Mouse (Mus musculus) kidney, adult 8-10 months (tissue): ENCODE data around the gene Gpr162.

Experiments
- DNase-seq, 2 experiments: peaks; one replicate each; pipeline ENCODE4 v3.0.0; 2022

Gpr162 gene

GRCm38 (mm10) chr6:124879390-124879789 is 15.6 kb upstream of the Gpr162 start:
- DNase-seq: no peak

- no peak for DNase-seq
Observed at GRCm38 (mm10) chr6:124874348-124874747, 10.6 kb upstream of the Gpr162 start.

- DNase-seq: no peak
Observed at GRCm38 (mm10) chr6:124866560-124866959, 2.8 kb upstream of the Gpr162 start.

- DNase-seq: peak in 1 of 2 experiments; percentile 25
Observed at GRCm38 (mm10) chr6:124865766-124866362, 2.1 kb upstream of the Gpr162 start.

- DNase-seq: no peak
Observed at GRCm38 (mm10) chr6:124863125-124863657, 592 bp downstream of the Gpr162 start.

- DNase-seq: no peak
Observed at GRCm38 (mm10) chr6:124862406-124863124, 1.2 kb downstream of the Gpr162 start.

- DNase-seq: no peak
Observed at GRCm38 (mm10) chr6:124861802-124862201, 2.0 kb downstream of the Gpr162 start.

- no peak for DNase-seq
Observed at GRCm38 (mm10) chr6:124861266-124861665, 2.5 kb downstream of the Gpr162 start.

GRCm38 (mm10) chr6:124860511-124860910 is 3.3 kb downstream of the Gpr162 start:
- no peak for DNase-seq

- peak; percentile 80 to 90 for DNase-seq
Observed at GRCm38 (mm10) chr6:124859725-124860124, 4.1 kb downstream of the Gpr162 start.

- DNase-seq: no peak
Observed at GRCm38 (mm10) chr6:124858561-124859318, 5.0 kb downstream of the Gpr162 start.

- DNase-seq: no peak
Observed at GRCm38 (mm10) chr6:124857840-124858530, 5.8 kb downstream of the Gpr162 start.

- DNase-seq: peak; percentile 69 to 72
Observed at GRCm38 (mm10) chr6:124856916-124857839, 6.6 kb downstream of the Gpr162 start, which contains the start of gene P3h3. Gene P3h3 (minus strand): TSS chr6:124857752.

GRCm38 (mm10) chr6:124856321-124856720 is 7.5 kb downstream of the Gpr162 start:
- DNase-seq: no peak

GRCm38 (mm10) chr6:124854647-124855046 is 9.1 kb downstream of the Gpr162 start:
- no peak for DNase-seq

- no peak for DNase-seq
Observed at GRCm38 (mm10) chr6:124850535-124850934, 13.2 kb downstream of the Gpr162 start.

- DNase-seq: peak; percentile 85 to 93
Observed at GRCm38 (mm10) chr6:124847305-124847704, 16.5 kb downstream of the Gpr162 start.

- DNase-seq: no peak
Observed at GRCm38 (mm10) chr6:124840241-124841167, 23.3 kb downstream of the Gpr162 start, which contains the start of gene Gnb3. Gene Gnb3 (minus strand): TSS chr6:124840275.

- DNase-seq: no peak
Observed at GRCm38 (mm10) chr6:124839805-124840204, 24.0 kb downstream of the Gpr162 start.

- DNase-seq: no peak
Observed at GRCm38 (mm10) chr6:124836411-124836810, 27.4 kb downstream of the Gpr162 start.
